In genomic region chr17:78254256-78254655, GRCm38 (mm10) we compare ENCODE assay signal across 13 mouse cellular contexts. TPM values are rescaled to one million over a fixed set of nuclear protein-coding genes. Genes with fewer than 3 reads are reported as not detected.
DNase-seq lines count a peak whose midpoint lies in the region; ATAC-seq and TF ChIP-seq lines count a peak whose summit lies in the region.
"Had no signal": no experiment of that assay in that cellular context is flagged by ENCODE, and none has a peak within 500 bp of the region (broad histone marks: within the 10 kb centered on the region; RNA-seq: fewer than 3 reads in every experiment).

No protein-coding gene starts in this region.

- H3K4me3 ChIP-seq in forebrain, embryonic 12.5 days (replicated peaks), result no peak overlapping the region
- no peak overlapping the region for H3K4me3 ChIP-seq in forebrain, embryonic 14.5 days (ENCODE audit: low read depth, low read length)
- no peak overlapping the region for H3K4me3 ChIP-seq in hindbrain, postnatal 0 days (ENCODE audit: low read length)
- H3K4me3 ChIP-seq in neural tube, embryonic 14.5 days (ENCODE audit: low read depth, low read length), result no peak overlapping the region
- no peak overlapping the region for H3K4me3 ChIP-seq in intestine, embryonic 15.5 days (replicated peaks)

- TF ChIP-seq CTCF in hindbrain, postnatal 0 days (IDR thresholded peaks at IDR 0.05; ENCODE audit: low read depth), result 0 out of 2 replicates have a peak, but pooled peaks have one; percentile 6

- no peak overlapping the region for H3K27ac ChIP-seq in forebrain, embryonic 12.5 days
- H3K27ac ChIP-seq in forebrain, embryonic 14.5 days (ENCODE audit: low read depth, low read length), result no peak overlapping the region
- H3K27ac ChIP-seq in hindbrain, postnatal 0 days, result no peak overlapping the region
- no peak overlapping the region for H3K27ac ChIP-seq in neural tube, embryonic 14.5 days (ENCODE audit: low read depth, low read length)
- no peak overlapping the region for H3K27ac ChIP-seq in intestine, embryonic 15.5 days

- ATAC-seq in forebrain, embryonic 12.5 days (ENCODE audit: low FRiP score), result peak; percentile 33; the same call in 1 of the 2 replicates
- no peak; the same call in 1 of the 2 replicates for ATAC-seq in forebrain, embryonic 14.5 days
- peak; percentile 61; the same call in 1 of the 2 replicates for ATAC-seq in hindbrain, postnatal 0 days
- ATAC-seq in neural tube, embryonic 14.5 days (ENCODE audit: low read depth), result peak; percentile 50; the same call in 1 of the 2 replicates
- ATAC-seq in intestine, embryonic 15.5 days, result no peak

- no peaks in the 10 kb centered on the region for H3K27me3 ChIP-seq in forebrain, embryonic 12.5 days
- H3K27me3 ChIP-seq in forebrain, embryonic 14.5 days (replicated peaks; ENCODE audit: control insufficient read depth, insufficient read depth, low read length), result no peaks in the 10 kb centered on the region
- no peaks in the 10 kb centered on the region for H3K27me3 ChIP-seq in hindbrain, postnatal 0 days (ENCODE audit: insufficient read depth, low read length)
- H3K27me3 ChIP-seq in neural tube, embryonic 14.5 days (ENCODE audit: control insufficient read depth, insufficient read depth, low read length), result no peaks in the 10 kb centered on the region
- no peaks in the 10 kb centered on the region for H3K27me3 ChIP-seq in intestine, embryonic 15.5 days (replicated peaks)

- H3K4me2 ChIP-seq in forebrain, embryonic 12.5 days, result no peak overlapping the region
- H3K4me2 ChIP-seq in forebrain, embryonic 14.5 days (ENCODE audit: low read length), result no peak overlapping the region
- H3K4me2 ChIP-seq in hindbrain, postnatal 0 days (ENCODE audit: low read depth, low read length), result peak overlapping the region; percentile 41
- no peak overlapping the region for H3K4me2 ChIP-seq in neural tube, embryonic 14.5 days (ENCODE audit: low read depth, low read length)
- no peak overlapping the region for H3K4me2 ChIP-seq in intestine, embryonic 15.5 days (replicated peaks)

- H3K4me1 ChIP-seq in forebrain, embryonic 12.5 days, result peaks cover 4% of the 10 kb centered on the region; the same call in 1 of the 2 replicates
- H3K4me1 ChIP-seq in forebrain, embryonic 14.5 days (ENCODE audit: control insufficient read depth, insufficient read depth, low read length), result no peaks in the 10 kb centered on the region
- H3K4me1 ChIP-seq in hindbrain, postnatal 0 days (ENCODE audit: insufficient read depth, low read length), result peaks cover 4% of the 10 kb centered on the region; the same call in 1 of the 2 replicates
- H3K4me1 ChIP-seq in neural tube, embryonic 14.5 days (ENCODE audit: control insufficient read depth, insufficient read depth, low read length), result peaks cover 5% of the 10 kb centered on the region; the same call in 1 of the 2 replicates
- 0 out of 2 replicates have a peak, but pooled peaks cover 9% of the 10 kb centered on the region for H3K4me1 ChIP-seq in intestine, embryonic 15.5 days (replicated peaks)

- no peaks in the 10 kb centered on the region for H3K9me3 ChIP-seq in forebrain, embryonic 12.5 days
- H3K9me3 ChIP-seq in forebrain, embryonic 14.5 days (replicated peaks; ENCODE audit: control insufficient read depth, low read length), result no peaks in the 10 kb centered on the region
- H3K9me3 ChIP-seq in hindbrain, postnatal 0 days (ENCODE audit: low read length), result no peaks in the 10 kb centered on the region
- no peaks in the 10 kb centered on the region for H3K9me3 ChIP-seq in neural tube, embryonic 14.5 days (ENCODE audit: control insufficient read depth, low read length)
- no peaks in the 10 kb centered on the region for H3K9me3 ChIP-seq in intestine, embryonic 15.5 days
- H3K9me3 ChIP-seq: G1E had no signal

- H3K9ac ChIP-seq in forebrain, embryonic 12.5 days, result 0 out of 2 replicates have a peak overlapping the region, but pooled peaks have one; percentile 12
- no peak overlapping the region for H3K9ac ChIP-seq in forebrain, embryonic 14.5 days (ENCODE audit: low read length)
- H3K9ac ChIP-seq in hindbrain, postnatal 0 days (replicated peaks; ENCODE audit: low read length), result no peak overlapping the region
- no peak overlapping the region for H3K9ac ChIP-seq in neural tube, embryonic 14.5 days (replicated peaks; ENCODE audit: low read depth, low read length)
- no peak overlapping the region for H3K9ac ChIP-seq in intestine, embryonic 15.5 days

- WGBS in forebrain, embryonic 12.5 days, result 66% methylated on average over 8 of the region's 8 CpGs
- 69% methylated on average over 8 of the region's 8 CpGs for WGBS in forebrain, embryonic 14.5 days
- 45% methylated on average over 8 of the region's 8 CpGs for WGBS in hindbrain, postnatal 0 days
- 50% methylated on average over 8 of the region's 8 CpGs for WGBS in neural tube, embryonic 14.5 days
- 63% methylated on average over 8 of the region's 8 CpGs for WGBS in intestine, embryonic 15.5 days

- H3K36me3 ChIP-seq in forebrain, embryonic 12.5 days (replicated peaks), result no peaks in the 10 kb centered on the region
- H3K36me3 ChIP-seq in forebrain, embryonic 14.5 days (ENCODE audit: control insufficient read depth, insufficient read depth, low read length), result no peaks in the 10 kb centered on the region
- H3K36me3 ChIP-seq in hindbrain, postnatal 0 days (ENCODE audit: insufficient read depth, low read length), result no peaks in the 10 kb centered on the region
- no peaks in the 10 kb centered on the region for H3K36me3 ChIP-seq in neural tube, embryonic 14.5 days (ENCODE audit: control insufficient read depth, insufficient read depth, low read length)
- no peaks in the 10 kb centered on the region for H3K36me3 ChIP-seq in intestine, embryonic 15.5 days

- intact Hi-C loops in left cerebral cortex, postnatal 4 days (cut with DNase I), result no loop called here
- intact Hi-C loops in left cerebral cortex, postnatal 14 days (cut with DNase I), result loop anchor here (5.0 kb wide), 1 partner anchor 58 kb away; no protein-coding TSS in a partner anchor

- DNase-seq in forebrain, embryonic 14.5 days (ENCODE audit: low spot score), result no peak
- peak; percentile 8 for DNase-seq in left cerebral cortex, postnatal 4 days
- no peak for DNase-seq in left cerebral cortex, postnatal 14 days (ENCODE audit: low spot score in 2 of 2)
- peak; percentile 38 for DNase-seq in hindbrain, postnatal 0 days (ENCODE audit: low spot score)
- DNase-seq in spleen, postnatal 14 days (ENCODE audit: low spot score in 2 of 2), result no peak
- DNase-seq: embryo, embryonic 11 days; kidney, adult 8-10 months; liver; right cerebral cortex, postnatal 25 days had no signal

RNA-seq across cellular contexts. Expression of gene Crim1, which starts 54.2 kb away (rescaled TPM):
- polyA plus RNA-seq in forebrain, embryonic 12.5 days (2016; fragmentation: Nextera tagmentation; extraction: Ambion mirVana), result 3.1 and 3.8 TPM in 2 replicates
- 3.6 and 5.3 TPM in 2 replicates for polyA plus RNA-seq in forebrain, embryonic 14.5 days (2014; fragmentation: Nextera tagmentation; extraction: Ambion mirVana)
- total RNA-seq in left cerebral cortex, postnatal 4 days (2021), result 10 to 100 TPM; 60.1 to 71.5 TPM
- total RNA-seq in left cerebral cortex, postnatal 14 days (2021), result 10 to 100 TPM; 51.7 to 62.8 TPM
- total RNA-seq in hindbrain, postnatal 0 days (2014; rRNA removed), result 129 and 143 TPM in 2 replicates
- polyA plus RNA-seq in hindbrain, postnatal 0 days (2015; fragmentation: Nextera tagmentation; extraction: Ambion mirVana), result 13.6 and 14.6 TPM in 2 replicates
- 20.1 and 22.8 TPM in 2 replicates for polyA plus RNA-seq in neural tube, embryonic 14.5 days (2014; fragmentation: Nextera tagmentation; extraction: Ambion mirVana)
- 5.8 and 5.9 TPM in 2 replicates for polyA plus RNA-seq in intestine, embryonic 15.5 days (2015; fragmentation: Nextera tagmentation; extraction: Ambion mirVana)

Comparison
In these comparisons a context has a peak if more than half of its experiments do, and no peak if none do; other contexts are left out.
1. ATAC-seq: peak in forebrain, embryonic 12.5 days (single experiment), hindbrain, postnatal 0 days (single experiment) and neural tube, embryonic 14.5 days (single experiment); none in forebrain, embryonic 14.5 days (single experiment) and intestine, embryonic 15.5 days (single experiment).
2. DNase-seq: peak in left cerebral cortex, postnatal 4 days (single experiment) and hindbrain, postnatal 0 days (single experiment); none in forebrain, embryonic 14.5 days (single experiment), left cerebral cortex, postnatal 14 days (0 of 2) and spleen, postnatal 14 days (0 of 2).